Mouse (Mus musculus) hindbrain, embryonic 15.5 days (tissue): ENCODE measurements around the gene Insyn1. TPM values are rescaled to one million over a fixed set of nuclear protein-coding genes. Genes with fewer than 3 reads are reported as not detected.

Experiments
- ATAC-seq: fragments of 200-750 bp; cut with Nextera tagmentation; 2 replicates; pipeline ENCODE4 v1.8.0; 2017; ENCODE audit warnings: low read depth, moderate number of reproducible peaks, moderate TSS enrichment; ENCODE audit not compliant: low FRiP score
- H3K27ac ChIP-seq: fragments of 300-500 bp; sonication (generic); replicated peaks from 2 replicates; pipeline ENCODE4 v1.5.1; 2015; ENCODE audit warnings: mild to moderate bottlenecking, inconsistent platforms
- H3K27me3 ChIP-seq: fragments of 300-500 bp; sonication (generic); 2 replicates; pipeline ENCODE4 v1.6.1; 2015; ENCODE audit warnings: control low read depth, inconsistent platforms
- H3K36me3 ChIP-seq: fragments of 300-500 bp; sonication (generic); 2 replicates; pipeline ENCODE4 v1.6.1; 2015; ENCODE audit warnings: control low read depth, inconsistent platforms
- H3K4me1 ChIP-seq: fragments of 300-500 bp; sonication (generic); replicated peaks from 2 replicates; pipeline ENCODE4 v1.6.1; 2015; ENCODE audit warnings: control low read depth, inconsistent platforms
- H3K4me2 ChIP-seq: fragments of 300-500 bp; sonication (generic); 2 replicates; pipeline ENCODE4 v1.6.1; 2015; ENCODE audit warnings: moderate library complexity, mild to moderate bottlenecking, inconsistent platforms
- H3K4me3 ChIP-seq: fragments of 300-500 bp; sonication (generic); 2 replicates; pipeline ENCODE4 v1.5.1; 2015; ENCODE audit warnings: mild to moderate bottlenecking, inconsistent platforms
- H3K9ac ChIP-seq: fragments of 300-500 bp; sonication (generic); 2 replicates; pipeline ENCODE4 v1.6.1; 2015; ENCODE audit warnings: inconsistent platforms
- H3K9me3 ChIP-seq: fragments of 300-500 bp; sonication (generic); 2 replicates; pipeline ENCODE4 v1.6.1; 2016; ENCODE audit warnings: control low read depth, inconsistent platforms
- WGBS: fragments of 180-500 bp; shearing (Covaris S2); methylation state at CpG from one replicate; pipeline ENCODE4 v1.1.7; 2015; 5-methylcytosine and 5-hydroxymethylcytosine counted together
- polyA plus RNA-seq: library from polyadenylated mRNA; unstranded; fragments of >200 nt; fragmentation: Nextera tagmentation; extraction: Ambion mirVana; gene quantifications from 2 replicates; pipeline ENCODE4 v1.2.1, GENCODE M21; 2015

Insyn1 gene
- polyA plus RNA-seq, 1 experiment from 2014 or later = 14.5 TPM

- Histone ChIP-seq H3K9me3 (no peaks in the 10 kb centered on the region), H3K9ac (peak overlapping the region; percentile 87), H3K36me3 (0 out of 2 replicates have a peak, but pooled peaks cover 3% of the 10 kb centered on the region), H3K27me3 (peaks cover 13% of the 10 kb centered on the region; the same call in 1 of the 2 replicates), H3K27ac (peak overlapping the region; percentile 92), H3K4me2 (peak overlapping the region; percentile 95), H3K4me1 (peaks cover 48% of the 10 kb centered on the region), H3K4me3 (peak overlapping the region; percentile 64)
- ATAC-seq = peak; percentile 14; the same call in 1 of the 2 replicates
- WGBS = 7% methylated on average over 7 of the region's 7 CpGs
Observed at GRCm38 (mm10) chr9:58489865-58490165, 1.4 kb downstream of the Insyn1 start.

DNA sequence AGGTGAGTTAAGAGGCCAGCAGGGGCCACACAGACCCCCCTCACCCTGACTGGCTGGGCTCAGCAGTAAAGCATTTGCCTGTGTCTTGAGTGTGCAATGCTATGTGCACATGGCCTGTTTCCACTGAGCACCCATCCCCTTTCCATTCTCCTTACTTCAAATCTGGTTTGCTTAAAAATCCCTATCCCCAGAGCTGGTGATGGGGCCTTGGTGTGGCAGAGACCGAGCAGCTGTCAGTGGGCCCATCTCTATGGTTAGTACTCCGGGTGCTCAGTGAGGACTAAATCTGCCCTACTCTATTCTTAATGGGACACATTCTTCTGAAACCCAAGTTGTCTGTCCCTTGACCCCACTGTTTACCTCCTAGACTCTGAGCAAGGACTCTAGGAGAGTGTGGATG lies 2.0 kb downstream of the Insyn1 start:
- Histone ChIP-seq H3K4me3 (peak overlapping the region; percentile 64), H3K4me2 (peak overlapping the region; percentile 95), H3K4me1 (peaks cover 51% of the 10 kb centered on the region), H3K9me3 (no peaks in the 10 kb centered on the region), H3K9ac (peak overlapping the region; percentile 87), H3K27me3 (peaks cover 10% of the 10 kb centered on the region; the same call in 1 of the 2 replicates), H3K36me3 (0 out of 2 replicates have a peak, but pooled peaks cover 3% of the 10 kb centered on the region), H3K27ac (no peak overlapping the region)
- ATAC-seq = no peak
- 69% methylated on average over 2 of the region's 2 CpGs for WGBS

- H3K27me3 ChIP-seq = no peaks in the 10 kb centered on the region
- H3K36me3 ChIP-seq = peaks cover 8% of the 10 kb centered on the region; the same call in 1 of the 2 replicates
- no peak overlapping the region for H3K4me3 ChIP-seq
- H3K9me3 ChIP-seq = no peaks in the 10 kb centered on the region
- no peak overlapping the region for H3K27ac ChIP-seq
- WGBS = 68% methylated on average over 2 of the region's 2 CpGs
- H3K4me1 ChIP-seq = peaks cover 48% of the 10 kb centered on the region
- ATAC-seq = no peak
- no peak overlapping the region for H3K4me2 ChIP-seq
- no peak overlapping the region for H3K9ac ChIP-seq
Observed at GRCm38 (mm10) chr9:58495035-58495434, 6.6 kb downstream of the Insyn1 start.

GRCm38 (mm10) chr9:58496470-58497182 lies 8.2 kb downstream of the Insyn1 start:
- ATAC-seq = no peak
- 24% methylated on average over 4 of the region's 4 CpGs for WGBS
- no peak overlapping the region for H3K4me2 ChIP-seq
- H3K27ac ChIP-seq = no peak overlapping the region
- H3K4me1 ChIP-seq = peaks cover 32% of the 10 kb centered on the region
- H3K9me3 ChIP-seq = no peaks in the 10 kb centered on the region
- H3K27me3 ChIP-seq = no peaks in the 10 kb centered on the region
- no peak overlapping the region for H3K9ac ChIP-seq
- no peak overlapping the region for H3K4me3 ChIP-seq
- peaks cover 8% of the 10 kb centered on the region; the same call in 1 of the 2 replicates for H3K36me3 ChIP-seq

GRCm38 (mm10) chr9:58497942-58498341 lies 9.5 kb downstream of the Insyn1 start:
- H3K9ac ChIP-seq = no peak overlapping the region
- peaks cover 5% of the 10 kb centered on the region; the same call in 1 of the 2 replicates for H3K36me3 ChIP-seq
- no peak overlapping the region for H3K4me2 ChIP-seq
- 56% methylated on average over 4 of the region's 4 CpGs for WGBS
- no peak for ATAC-seq
- H3K27me3 ChIP-seq = no peaks in the 10 kb centered on the region
- H3K4me3 ChIP-seq = no peak overlapping the region
- H3K9me3 ChIP-seq = no peaks in the 10 kb centered on the region
- H3K27ac ChIP-seq = no peak overlapping the region
- peaks cover 26% of the 10 kb centered on the region; the same call in 1 of the 2 replicates for H3K4me1 ChIP-seq

DNA sequence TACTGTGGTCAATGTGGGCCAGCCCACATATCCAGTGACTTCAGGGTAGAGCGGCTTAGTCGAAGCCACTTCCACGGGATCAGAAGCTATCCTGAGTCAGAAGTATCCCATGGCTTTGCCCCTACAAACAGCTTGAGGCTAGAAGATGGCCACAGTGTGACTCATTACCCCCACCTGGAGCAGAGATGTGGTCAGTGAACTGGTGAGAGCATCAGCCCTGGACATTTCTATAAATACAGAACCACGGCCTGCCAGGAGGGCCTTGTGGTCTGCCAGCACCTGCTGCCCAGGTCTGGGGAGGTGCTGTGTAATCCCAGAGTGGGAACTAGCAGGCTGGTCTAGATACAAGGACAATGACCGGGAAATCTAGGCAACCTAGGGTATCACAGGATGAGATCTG lies 12.5 kb downstream of the Insyn1 start:
- H3K9me3 ChIP-seq = no peaks in the 10 kb centered on the region
- no peak overlapping the region for H3K4me3 ChIP-seq
- H3K4me2 ChIP-seq = no peak overlapping the region
- H3K27me3 ChIP-seq = no peaks in the 10 kb centered on the region
- ATAC-seq = no peak
- H3K36me3 ChIP-seq = peaks cover 5% of the 10 kb centered on the region; the same call in 1 of the 2 replicates
- H3K27ac ChIP-seq = no peak overlapping the region
- no peak overlapping the region for H3K9ac ChIP-seq
- peaks cover 13% of the 10 kb centered on the region; the same call in 1 of the 2 replicates for H3K4me1 ChIP-seq
- WGBS = 88% methylated on average over 5 of the region's 5 CpGs

GRCm38 (mm10) chr9:58507216-58508005 lies 19.0 kb downstream of the Insyn1 start:
- H3K4me3 ChIP-seq = no peak overlapping the region
- H3K9ac ChIP-seq = no peak overlapping the region
- ATAC-seq = no peak
- no peaks in the 10 kb centered on the region for H3K36me3 ChIP-seq
- H3K4me2 ChIP-seq = no peak overlapping the region
- H3K4me1 ChIP-seq = no peaks in the 10 kb centered on the region
- 74% methylated on average over 8 of the region's 8 CpGs for WGBS
- H3K27ac ChIP-seq = no peak overlapping the region
- H3K9me3 ChIP-seq = no peaks in the 10 kb centered on the region
- H3K27me3 ChIP-seq = no peaks in the 10 kb centered on the region

GRCm38 (mm10) chr9:58510452-58510851 lies 22.0 kb downstream of the Insyn1 start:
- no peak overlapping the region for H3K9ac ChIP-seq
- H3K27ac ChIP-seq = no peak overlapping the region
- H3K4me1 ChIP-seq = peaks cover 18% of the 10 kb centered on the region
- ATAC-seq = no peak
- no peaks in the 10 kb centered on the region for H3K36me3 ChIP-seq
- WGBS = 93% methylated on average over 5 of the region's 5 CpGs
- no peaks in the 10 kb centered on the region for H3K9me3 ChIP-seq
- no peak overlapping the region for H3K4me3 ChIP-seq
- no peaks in the 10 kb centered on the region for H3K27me3 ChIP-seq
- no peak overlapping the region for H3K4me2 ChIP-seq

DNA sequence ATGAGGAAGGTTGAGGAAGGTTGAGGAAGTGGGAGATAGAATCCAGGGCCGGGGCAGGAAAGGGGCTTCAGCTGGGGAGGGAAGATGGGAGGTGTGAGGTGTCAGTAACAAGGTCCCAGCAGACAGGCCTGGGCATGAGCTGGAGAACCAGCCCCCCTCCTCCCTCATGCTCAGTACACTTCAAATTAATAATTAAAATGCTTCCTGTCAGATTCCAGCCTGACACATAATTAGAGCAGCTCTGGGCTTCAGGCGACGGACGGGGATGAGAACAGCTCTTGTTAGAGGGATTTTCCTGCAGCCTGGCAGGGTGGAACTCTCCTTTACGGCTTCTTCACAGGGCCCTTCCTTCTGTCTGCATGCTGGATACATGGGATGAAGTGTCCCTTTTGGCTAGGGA lies 25.3 kb downstream of the Insyn1 start:
- H3K4me1 ChIP-seq = peaks cover 21% of the 10 kb centered on the region
- H3K27ac ChIP-seq = peak overlapping the region; percentile 49
- H3K4me2 ChIP-seq = no peak overlapping the region
- ATAC-seq = peak; percentile 43; the same call in 1 of the 2 replicates
- no peak overlapping the region for H3K9ac ChIP-seq
- no peak overlapping the region for H3K4me3 ChIP-seq
- H3K27me3 ChIP-seq = no peaks in the 10 kb centered on the region
- no peaks in the 10 kb centered on the region for H3K9me3 ChIP-seq
- 33% methylated on average over 5 of the region's 5 CpGs for WGBS
- H3K36me3 ChIP-seq = no peaks in the 10 kb centered on the region

- no peak overlapping the region for H3K4me2 ChIP-seq
- no peak overlapping the region for H3K9ac ChIP-seq
- 85% methylated on average over 3 of the region's 3 CpGs for WGBS
Observed at GRCm38 (mm10) chr9:58516480-58516879, 28.1 kb downstream of the Insyn1 start.

DNA sequence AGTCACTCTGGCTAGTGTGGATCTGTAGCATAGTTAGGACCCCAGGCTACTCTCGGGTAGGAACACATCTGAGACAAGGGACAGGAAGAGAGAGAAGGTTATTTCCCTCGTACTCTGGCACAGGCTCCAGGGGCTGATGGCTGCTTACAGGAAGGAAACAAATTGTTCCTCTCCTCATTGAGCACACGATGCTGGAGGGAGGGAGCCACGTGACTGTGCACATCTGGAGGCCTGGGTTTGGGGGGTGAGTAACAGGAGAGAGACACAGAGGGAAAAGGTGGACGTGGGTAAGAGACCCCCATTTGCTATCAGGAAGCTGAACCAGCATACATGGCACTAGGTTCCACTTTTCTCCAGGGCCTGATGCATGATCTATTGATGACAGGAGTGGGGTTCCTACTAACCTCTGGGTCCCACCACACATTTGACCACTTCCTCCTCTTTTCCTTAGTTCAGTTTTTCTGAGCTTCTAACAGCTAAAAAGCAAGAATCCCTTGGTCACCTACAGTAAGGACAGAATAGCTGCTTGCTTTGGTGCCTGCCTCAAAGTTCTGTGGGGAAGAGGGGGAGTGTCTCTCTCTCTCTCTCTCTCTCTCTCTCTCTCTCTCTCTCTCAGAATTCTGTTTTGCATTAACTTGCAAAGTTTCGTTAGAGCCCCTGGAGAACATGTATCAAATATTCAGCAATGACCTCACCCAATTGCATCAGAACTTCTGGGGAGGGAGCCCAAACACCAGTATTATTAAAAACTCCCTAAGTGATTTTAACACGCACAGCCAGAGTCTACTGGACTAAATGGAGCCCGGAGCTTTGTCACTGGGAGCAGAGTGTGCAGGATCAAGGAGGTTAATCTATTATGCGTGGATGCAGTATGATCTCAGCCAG lies 29.7 kb downstream of the Insyn1 start:
- no peak overlapping the region for H3K9ac ChIP-seq
- no peaks in the 10 kb centered on the region for H3K27me3 ChIP-seq
- H3K9me3 ChIP-seq = no peaks in the 10 kb centered on the region
- no peak overlapping the region for H3K4me2 ChIP-seq
- ATAC-seq = no peak
- H3K27ac ChIP-seq = no peak overlapping the region
- 44% methylated on average over 9 of the region's 9 CpGs for WGBS
- H3K4me3 ChIP-seq = no peak overlapping the region
- H3K4me1 ChIP-seq = peaks cover 21% of the 10 kb centered on the region
- no peaks in the 10 kb centered on the region for H3K36me3 ChIP-seq

More at GRCm38 (mm10) chr9:58516480-58516879, 28.1 kb downstream of the Insyn1 start:
- Histone ChIP-seq H3K4me3 (no peak overlapping the region), H3K9me3 (no peaks in the 10 kb centered on the region), H3K27ac (no peak overlapping the region), H3K36me3 (no peaks in the 10 kb centered on the region), H3K27me3 (no peaks in the 10 kb centered on the region), H3K4me1 (peaks cover 21% of the 10 kb centered on the region)
- no peak for ATAC-seq
